Mouse (Mus musculus): Measurements from ENCODE around the gene Pmepa1.

GRCm38 (mm10) chr2:173321194-173321593, 44.9 kb upstream of the Pmepa1 start:
- TF ChIP-seq CTCF (IDR thresholded peaks at IDR 0.05) (no peak), EP300 (IDR thresholded peaks at IDR 0.05) (no peak)

All from lung, postnatal 0 days (tissue).